Mouse (Mus musculus) layer of hippocampus, postnatal 14 days (tissue): ENCODE measurements at regions not wholly inside any gene's neighbourhood (a gene's known extent, or its start where the extent isn't known, plus 50 kb on each side); places are given as distances from the start of the nearest gene placed in this dataset.

Experiments
- DNase-seq, 2 experiments: peaks; one replicate each; pipeline ENCODE4 v3.0.0; 2021 to 2022; ENCODE audit warnings: low spot score in 2 of 2, mixed read lengths in 1 of 2

DNA sequence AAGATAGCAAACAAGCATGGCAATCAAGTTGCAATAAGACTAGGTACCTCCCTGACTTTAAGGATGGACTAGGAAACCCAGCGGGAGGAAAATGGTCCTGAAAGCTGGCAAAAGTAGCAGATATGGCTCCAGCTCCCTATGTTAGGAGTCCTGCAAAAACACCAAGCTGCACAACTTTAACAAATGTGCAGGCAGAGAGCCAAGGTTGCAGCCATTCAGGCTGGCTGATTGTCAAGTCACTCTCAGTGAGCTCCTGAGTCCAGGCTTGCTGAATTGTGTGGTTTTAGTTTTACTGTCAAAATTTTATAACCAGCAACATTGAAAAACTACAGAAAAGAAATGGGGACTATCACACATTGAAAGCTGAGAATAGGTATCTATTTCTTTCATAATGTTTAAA is 1122.8 kb upstream of the Slc10a2 start:
- DNase-seq, result peak in 1 of 2 experiments; percentile 3

DNA sequence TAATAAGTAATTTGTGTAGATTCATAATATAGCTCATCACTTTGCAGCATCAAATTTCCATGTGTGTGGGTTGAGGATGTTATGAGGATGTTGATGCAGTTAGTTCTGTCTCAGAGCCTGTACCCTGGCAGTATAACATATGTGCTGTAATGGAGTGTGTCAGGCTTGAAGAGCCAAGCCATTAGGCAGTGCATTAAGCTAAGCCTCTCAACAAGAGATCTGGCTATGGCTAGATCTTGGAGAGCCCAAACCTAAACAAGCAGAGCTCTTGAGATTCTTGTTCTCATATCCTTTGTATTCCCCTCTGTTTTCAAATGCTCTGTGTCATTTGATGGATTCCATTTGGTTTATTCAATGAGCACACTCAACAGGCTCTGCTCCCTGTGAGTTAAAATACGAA is 1120.0 kb upstream of the Slc10a2 start:
- DNase-seq, result no peak

DNA sequence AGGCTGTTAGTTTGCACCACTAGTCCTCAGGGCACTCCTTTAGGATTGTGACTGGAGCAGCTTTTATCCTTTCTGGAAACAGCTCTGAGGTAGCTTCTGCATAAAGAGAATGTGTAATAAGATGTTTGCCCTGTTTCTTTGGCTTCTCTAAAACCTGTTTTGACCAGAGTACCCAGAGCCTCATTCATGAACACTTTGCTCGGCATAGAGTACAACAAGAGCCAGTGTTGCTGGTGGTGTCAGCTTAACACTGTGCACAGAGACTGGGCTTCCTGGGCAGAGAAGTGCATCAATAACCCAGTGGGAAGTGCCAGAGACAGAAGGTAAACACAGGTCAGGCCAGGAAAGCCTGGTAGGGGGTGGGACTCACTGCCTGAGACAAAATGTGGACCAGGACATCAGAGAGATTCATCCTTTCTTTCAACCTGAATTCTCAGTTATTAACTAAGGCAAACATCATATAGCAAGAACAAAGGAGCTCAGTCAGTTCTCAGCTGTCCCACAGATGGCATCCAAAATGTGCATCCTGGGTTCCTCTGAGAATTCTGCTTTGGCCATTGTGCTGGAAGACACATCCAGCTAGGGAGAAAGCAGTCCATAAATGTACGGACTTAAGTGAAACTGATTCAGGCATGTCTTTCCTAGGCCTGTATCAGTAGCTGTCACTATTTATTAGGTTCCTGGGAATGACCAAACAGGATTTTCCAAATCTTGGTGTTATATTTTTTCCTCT is 1102.6 kb upstream of the Slc10a2 start:
- DNase-seq, result peak; percentile 10 to 53

DNA sequence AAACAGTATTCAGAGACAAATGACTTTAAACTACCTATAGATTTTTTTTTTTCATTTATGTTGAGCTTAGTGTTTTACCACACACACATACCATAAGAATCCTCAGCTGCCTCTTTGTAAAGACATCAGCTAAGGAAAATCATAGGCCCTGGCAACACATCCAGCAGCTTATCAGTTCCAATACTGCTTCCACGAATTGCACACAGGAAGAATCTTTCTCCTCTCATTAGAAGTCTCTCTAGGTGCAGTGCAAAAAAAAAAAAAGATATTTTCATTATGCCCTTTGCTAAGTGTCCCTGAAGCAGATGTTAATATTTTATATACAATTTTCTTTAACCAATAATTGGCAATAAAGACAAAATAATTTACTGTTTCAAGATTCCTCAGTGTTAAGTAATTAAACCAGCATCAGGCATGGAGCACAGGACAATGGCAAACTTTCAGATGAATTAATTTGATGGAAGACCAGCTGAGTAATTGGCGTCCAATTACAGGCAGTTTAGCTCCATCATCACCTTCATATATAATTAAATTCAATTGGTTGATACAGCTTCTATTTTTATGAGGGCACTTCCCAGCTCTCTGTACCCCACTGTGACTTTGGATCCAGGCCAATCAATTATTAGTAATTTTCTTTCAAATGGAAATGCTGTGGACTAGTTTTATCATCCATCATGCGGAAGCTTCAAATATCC is 1099.0 kb upstream of the Slc10a2 start:
- no peak for DNase-seq

DNA sequence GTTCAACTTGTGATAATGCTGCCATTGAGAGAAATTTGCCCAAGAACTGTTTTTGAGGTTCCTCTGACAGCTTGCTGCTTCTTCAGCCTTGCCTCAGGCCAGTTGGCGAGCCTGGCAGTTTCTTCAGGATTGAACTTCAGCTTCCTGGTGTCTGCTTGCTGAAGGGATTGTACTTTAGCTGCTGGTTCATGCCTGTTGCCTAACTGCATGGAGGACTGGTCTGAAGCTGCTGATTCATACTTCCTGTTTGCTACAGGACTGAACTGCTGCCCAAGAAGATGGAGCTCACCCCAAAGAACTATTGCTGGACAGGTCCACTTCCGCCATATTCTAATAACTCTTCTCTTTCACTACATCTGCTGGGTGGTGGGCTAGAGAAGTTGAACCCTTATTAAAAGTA is 1086.3 kb upstream of the Slc10a2 start:
- DNase-seq, result no peak

DNA sequence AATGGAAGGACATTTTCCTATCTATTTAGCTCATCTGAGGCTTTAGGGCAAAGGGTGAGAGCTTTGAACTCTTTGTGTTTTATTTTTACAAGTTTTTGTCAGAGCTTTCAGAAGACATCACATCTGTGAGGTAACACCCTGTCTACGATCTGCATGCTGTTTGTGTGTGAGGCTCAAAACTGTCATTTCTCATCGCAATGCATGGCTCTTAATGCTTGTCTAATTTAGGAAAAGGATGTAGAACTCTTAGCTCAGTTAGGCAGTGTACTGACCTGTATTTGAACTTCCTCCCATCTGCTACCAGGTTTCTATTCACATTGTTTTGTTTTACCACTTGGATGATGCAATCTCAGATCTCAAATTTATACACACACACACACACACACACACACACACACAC is 1083.3 kb upstream of the Slc10a2 start:
- DNase-seq, result no peak

DNA sequence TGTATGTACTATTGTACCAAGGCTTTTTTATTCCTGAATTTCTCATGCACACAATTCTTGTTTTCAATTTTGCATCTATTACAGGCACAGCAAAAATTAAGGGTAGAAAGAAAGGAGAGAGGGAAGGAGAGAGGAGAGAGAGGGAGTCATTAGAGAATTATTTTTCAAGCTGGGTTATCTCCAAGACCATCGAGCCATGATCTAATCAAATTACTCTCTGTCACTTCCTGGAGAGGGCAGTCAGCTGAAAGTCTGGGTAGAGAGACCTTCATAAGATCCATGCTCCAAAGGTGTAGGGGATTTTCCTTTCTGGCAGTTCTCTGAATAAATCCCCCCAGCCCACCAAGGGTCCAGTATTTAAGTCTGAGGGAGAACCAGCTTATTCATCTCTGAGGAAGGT is 1081.4 kb upstream of the Slc10a2 start:
- no peak for DNase-seq

DNA sequence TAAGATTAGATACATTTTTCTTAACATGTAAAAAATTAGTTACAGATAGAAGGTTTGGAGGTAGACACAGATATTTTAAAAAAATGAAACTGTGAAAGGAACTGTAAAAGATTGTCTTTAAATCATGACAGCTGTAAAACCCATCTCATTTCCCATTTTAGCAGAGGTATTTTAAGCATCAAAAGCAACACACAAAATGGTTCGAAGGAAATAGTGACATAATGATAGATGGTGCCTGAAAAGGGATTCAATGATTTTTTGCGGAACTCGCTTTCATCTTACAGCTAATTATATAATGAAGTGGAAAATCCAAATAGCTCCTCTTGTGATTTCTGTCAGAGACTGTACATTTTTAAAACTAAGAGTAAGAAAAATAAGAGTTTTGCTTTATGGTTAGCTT is 1074.5 kb upstream of the Slc10a2 start:
- DNase-seq, result no peak

DNA sequence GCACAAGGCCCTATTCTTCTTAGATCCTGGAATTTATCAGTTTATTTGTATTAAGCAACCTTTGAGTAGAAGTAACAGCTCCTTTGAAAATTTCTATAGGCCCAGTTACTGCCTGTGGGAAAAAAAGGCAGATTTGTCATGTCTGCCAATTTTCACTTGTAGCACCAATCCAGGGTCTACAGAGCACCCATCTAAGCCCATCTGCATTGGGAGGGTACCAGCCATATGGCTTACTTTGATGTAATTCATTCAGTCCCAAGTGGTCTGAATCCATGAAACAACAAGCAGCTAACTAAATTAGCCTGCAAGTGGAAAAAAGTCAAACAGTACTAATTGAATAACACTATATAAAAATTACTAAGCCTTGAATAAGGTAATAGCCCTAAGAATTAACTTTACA is 1061.3 kb upstream of the Slc10a2 start:
- DNase-seq, result no peak

DNA sequence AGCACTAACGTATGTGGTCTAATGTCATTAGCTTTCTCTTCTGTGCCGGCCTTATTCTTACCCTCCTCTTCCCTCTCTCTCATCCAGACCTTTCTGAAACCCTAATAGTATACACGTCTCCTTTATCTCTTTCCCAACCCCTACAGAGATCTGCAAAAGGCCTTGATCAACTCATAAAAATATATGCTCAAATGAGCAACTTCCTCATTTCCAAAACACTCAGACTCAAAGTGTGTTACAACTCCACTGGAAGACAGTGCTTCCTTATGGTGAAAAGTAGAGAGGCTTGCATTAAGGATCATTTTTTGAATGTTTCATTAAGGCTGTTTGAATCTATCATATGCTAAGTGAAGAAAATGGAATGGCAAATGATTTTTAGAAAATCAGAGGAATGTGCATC is 1060.1 kb upstream of the Slc10a2 start:
- DNase-seq, result no peak

DNA sequence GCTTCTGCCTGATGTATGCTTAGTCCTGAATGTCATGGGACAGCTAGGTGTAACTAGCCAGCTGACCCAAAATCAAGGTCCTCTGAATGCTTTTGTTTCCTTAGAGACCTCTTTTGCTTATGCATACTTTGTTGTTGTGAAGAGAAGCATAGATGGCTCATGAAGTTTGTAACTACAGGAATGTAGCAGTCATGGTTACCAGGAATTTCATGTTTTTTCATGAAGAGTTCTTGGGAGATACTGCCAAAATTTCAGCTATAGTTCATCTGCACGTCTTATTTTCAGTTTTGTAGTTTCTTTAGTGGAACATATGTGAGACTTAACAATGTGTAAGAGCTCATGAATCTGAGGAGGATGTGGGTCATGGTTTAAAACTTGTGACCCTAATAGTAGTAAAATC is 1059.6 kb upstream of the Slc10a2 start:
- DNase-seq, result no peak

DNA sequence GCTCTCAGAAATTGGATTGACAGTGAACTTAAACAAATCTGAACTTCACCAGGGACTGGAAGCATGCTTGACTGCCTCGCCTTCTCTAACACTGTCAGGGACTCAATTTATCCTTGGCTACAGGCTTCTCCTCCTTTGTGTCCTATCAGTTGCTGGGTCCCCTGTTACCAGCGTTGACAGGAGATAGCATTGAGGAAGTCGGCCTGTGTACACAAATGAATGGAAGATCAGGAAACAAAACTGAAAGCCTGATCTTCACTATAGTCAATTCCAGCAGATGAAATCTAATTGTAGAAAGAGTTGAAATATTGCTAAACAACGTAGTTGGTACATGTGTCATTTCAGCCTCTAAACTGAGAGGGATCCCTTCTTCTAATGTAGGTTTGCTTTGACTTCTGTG is 1039.4 kb upstream of the Slc10a2 start:
- DNase-seq, result no peak

DNA sequence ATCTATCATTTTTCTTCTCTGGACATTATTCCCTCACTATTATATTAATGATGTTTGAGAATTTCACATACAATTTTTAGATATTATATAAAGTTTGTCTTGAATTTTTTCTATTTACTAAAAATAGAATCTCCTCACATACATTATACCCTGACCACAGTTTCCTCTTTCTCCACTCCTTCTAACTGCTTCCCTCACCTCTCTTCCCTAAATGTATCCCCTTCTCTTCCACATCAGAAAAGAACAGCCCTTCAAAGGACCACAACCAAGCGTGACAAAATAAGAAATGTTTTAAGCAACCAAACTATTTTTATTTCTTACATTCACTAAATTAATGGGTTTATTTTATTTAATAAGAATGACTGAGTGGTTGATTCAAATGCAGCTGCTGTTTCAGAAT is 1034.9 kb upstream of the Slc10a2 start:
- DNase-seq, result no peak

DNA sequence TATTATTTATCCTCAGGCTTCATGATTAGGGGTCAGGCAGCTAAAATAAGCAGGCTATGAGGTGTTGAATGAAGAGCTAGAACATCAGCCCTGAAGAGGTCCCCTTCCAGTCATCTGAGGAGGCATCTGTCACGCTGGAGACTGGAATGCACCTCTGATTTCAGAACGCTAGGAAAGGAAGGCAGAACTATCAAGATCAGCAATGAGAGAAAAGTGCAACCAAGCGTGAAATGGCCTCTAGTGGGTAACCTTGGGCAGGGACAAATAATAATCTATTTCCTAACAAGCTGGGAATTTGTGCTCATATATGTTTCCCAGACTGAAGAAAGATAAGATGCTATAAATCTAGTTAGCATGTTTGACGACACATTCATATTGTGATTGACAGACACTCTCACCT is 1034.0 kb upstream of the Slc10a2 start:
- no peak for DNase-seq

DNA sequence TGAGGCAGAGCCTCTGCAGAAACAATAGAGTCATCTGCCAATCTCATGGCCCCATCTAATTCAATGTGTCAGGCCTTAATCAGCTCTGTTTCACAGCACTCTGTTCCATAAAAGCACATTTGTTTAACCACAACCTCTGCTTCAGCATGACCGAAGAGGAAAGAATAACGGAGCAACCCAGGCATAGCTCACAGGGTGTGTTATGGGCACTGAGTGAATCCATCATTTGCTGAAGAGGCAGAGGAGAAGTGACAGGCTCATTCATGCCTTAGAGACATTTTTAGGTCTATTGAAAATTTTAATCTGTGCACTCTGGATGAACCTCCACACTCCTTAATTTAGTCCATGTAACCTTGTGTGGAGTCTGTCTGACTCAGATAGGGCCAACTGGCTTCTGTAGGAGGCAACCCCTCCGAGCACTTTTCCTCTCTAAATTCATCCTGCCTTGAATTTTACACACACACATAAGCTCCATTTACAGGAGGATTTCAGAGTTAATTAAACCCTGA is 1027.1 kb upstream of the Slc10a2 start:
- DNase-seq, result no peak

DNA sequence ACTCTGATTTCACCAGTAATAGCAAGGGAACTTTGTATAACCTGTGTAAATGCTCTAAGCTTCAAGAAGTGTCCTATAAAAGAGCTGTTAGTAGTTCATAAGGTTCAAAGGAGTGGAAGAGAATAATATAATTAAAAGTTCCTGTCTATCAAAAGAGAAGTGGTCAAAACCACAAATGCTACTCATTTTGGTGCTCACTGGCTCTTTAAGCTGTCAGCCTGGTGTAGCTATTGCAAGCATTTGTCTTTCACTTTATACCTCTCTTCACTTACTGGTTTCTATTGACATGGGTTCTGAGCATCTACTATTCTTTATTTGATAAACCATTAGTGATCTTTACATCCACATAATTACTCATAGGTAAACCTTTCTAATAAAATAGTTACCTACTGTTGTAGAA is 1020.1 kb upstream of the Slc10a2 start:
- no peak for DNase-seq

DNA sequence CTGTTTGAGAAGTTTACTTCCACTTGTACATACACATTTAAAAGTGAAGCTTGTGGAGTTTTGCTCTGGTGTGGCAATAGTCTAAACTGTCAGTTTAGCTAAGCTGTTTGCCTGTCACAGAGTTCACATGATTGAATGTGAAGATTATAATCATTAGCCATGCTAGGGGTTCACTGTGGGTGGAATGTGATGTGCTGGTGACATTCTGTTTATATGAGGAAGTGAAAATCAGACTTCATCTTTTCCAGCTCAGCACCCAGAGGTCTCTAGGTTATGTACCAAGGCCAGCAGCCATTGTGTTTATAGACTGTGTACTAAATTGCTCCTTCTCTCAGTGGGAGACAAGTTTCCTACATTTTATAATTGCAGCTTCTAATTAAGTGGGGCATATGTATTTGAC is 1014.4 kb upstream of the Slc10a2 start:
- no peak for DNase-seq

DNA sequence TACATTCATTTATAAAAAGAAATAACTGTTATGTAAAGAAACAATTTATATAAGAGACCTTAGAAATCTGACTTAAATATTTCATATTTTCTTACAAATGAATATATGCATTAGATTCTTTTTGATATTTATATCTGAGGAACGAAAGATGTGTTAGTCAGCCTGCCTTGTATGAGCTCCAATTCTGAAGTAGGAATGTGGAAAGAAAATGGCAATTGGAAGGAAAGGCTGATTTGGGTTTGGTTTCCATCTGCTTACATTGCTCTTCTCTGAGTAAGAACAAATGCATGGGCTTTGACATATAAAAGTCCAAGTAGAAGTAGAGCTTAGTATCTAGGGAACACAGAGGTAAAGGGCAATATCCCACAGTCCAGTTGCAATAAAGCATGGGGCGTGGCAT is 1006.2 kb upstream of the Slc10a2 start:
- DNase-seq, result no peak

DNA sequence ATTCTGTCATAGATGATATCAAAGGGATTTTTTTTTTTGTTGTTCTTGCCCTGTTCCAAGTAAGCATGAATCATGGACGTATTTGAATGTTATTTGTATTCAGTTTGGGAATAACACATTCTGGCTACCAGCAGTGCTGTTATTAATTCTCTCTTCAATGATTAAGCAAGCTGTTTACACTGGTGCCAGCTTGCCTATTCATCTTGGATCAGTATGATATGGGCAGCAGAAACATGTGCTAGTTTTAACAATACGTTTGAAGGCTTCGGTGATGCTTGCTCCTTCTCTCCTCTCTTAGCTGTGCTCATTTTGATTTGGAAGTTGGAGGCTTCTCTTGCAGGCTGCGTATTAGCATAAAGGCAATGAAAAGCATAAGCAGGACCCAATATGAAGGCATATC is 984.9 kb upstream of the Slc10a2 start:
- DNase-seq, result peak; percentile 2 to 44

DNA sequence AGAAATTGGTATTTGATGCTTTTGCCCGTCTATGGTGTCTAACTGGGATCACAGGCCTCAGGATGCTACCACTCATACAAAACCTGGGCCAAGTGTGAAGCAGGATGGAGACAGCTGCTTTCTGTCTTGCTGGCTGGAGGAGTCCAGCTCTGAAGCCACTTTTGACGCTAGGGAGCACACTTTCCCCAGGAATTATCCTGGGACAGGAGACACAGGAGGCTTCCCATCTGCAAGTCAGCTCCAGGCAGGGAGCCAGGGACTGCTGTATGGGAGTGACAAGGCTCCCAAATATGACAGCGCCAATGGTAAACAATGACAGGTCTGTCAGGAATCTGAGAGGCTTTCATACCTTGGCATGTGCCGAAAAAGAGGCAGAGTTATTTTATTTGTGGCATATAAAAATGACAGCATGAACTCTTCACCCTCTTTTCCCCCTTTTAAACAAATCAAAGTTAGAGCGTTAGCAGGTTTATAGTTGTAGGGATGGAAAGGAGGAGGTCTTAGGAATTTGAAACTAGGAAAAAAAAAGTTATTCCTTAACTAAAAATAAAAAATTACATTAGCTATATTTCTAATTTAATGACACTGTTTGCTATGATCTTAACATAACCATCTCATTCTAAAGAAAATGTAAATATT is 938.9 kb upstream of the Slc10a2 start:
- peak; percentile 57 to 69 for DNase-seq

DNA sequence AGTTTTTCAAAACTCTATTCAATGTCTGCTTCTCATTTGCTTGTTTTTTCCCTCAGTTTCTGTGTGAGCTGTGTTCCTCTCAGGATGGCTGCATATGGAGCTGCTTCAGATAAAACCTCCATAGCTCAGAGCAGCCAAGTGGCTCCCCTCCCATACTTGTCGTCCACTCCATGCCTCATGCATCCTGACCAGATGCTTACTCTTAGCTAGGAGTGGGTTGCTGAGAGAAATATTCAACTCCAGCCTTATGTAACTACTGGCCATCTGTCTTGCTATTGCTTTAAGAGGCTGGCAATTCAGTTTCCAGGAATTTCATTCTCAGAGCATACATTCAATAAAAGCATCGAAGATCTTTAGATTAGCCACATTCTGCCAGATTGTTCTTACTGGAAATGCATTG is 907.1 kb upstream of the Slc10a2 start:
- DNase-seq, result peak; percentile 7 to 18

DNA sequence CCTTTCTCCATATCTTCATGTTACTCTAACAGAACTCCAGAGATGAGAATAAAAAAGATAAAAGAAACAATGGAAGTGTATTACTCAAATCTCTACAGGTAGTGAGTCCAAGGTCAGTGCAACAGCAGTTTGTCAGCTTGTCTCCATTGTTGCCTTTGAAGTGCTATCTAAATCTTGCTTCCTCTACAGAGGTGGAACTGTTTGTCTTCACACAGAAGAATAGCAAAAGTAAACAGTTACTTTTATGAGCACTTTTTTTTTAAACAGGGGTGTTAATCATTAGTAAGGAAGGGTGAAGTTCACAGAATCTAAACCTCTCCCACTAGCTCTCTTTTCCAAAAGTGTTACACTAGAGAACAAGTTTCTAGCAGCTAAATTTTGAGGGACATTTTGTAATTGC is 906.0 kb upstream of the Slc10a2 start:
- DNase-seq, result no peak
